Mouse (Mus musculus): ENCODE results near the gene Uvssa.

The Uvssa gene

GRCm38 (mm10) chr5:33372331-33373038 lies 5.9 kb upstream of the Uvssa start:
- peak; percentile 31 for DNase-seq

GRCm38 (mm10) chr5:33377176-33377575 lies 1.2 kb upstream of the Uvssa start:
- DNase-seq = no peak

GRCm38 (mm10) chr5:33377801-33378301 lies 498 bp upstream of the Uvssa start:
- DNase-seq = peak; percentile 44

GRCm38 (mm10) chr5:33387550-33387949 lies 9.2 kb downstream of the Uvssa start:
- peak; percentile 13 for DNase-seq

GRCm38 (mm10) chr5:33393803-33394202 lies 15.5 kb downstream of the Uvssa start:
- peak; percentile 58 for DNase-seq

GRCm38 (mm10) chr5:33395693-33396092 lies 17.3 kb downstream of the Uvssa start:
- no peak for DNase-seq

GRCm38 (mm10) chr5:33396828-33397227 lies 18.5 kb downstream of the Uvssa start:
- no peak for DNase-seq

GRCm38 (mm10) chr5:33400819-33401218 lies 22.5 kb downstream of the Uvssa start:
- no peak for DNase-seq

- no peak for DNase-seq
Measured at GRCm38 (mm10) chr5:33420313-33420712, 42.0 kb downstream of the Uvssa start.

- DNase-seq = no peak
Measured at GRCm38 (mm10) chr5:33427461-33427860, 49.1 kb downstream of the Uvssa start.

- DNase-seq = no peak
Measured at GRCm38 (mm10) chr5:33430106-33430505, 51.8 kb downstream of the Uvssa start.

- DNase-seq = peak; percentile 20
Measured at GRCm38 (mm10) chr5:33430511-33431172, 52.3 kb downstream of the Uvssa start.

- no peak for DNase-seq
Measured at GRCm38 (mm10) chr5:33431173-33432005, 53.0 kb downstream of the Uvssa start.

GRCm38 (mm10) chr5:33432057-33432935 lies 53.9 kb downstream of the Uvssa start:
- no peak for DNase-seq

- no peak for DNase-seq
Measured at GRCm38 (mm10) chr5:33433201-33434138, 55.1 kb downstream of the Uvssa start, which contains the start of gene Nkx1-1. Gene Nkx1-1, minus strand, starts transcription at chr5:33433976.

- DNase-seq = no peak
Measured at GRCm38 (mm10) chr5:33434141-33434780, 55.9 kb downstream of the Uvssa start.

GRCm38 (mm10) chr5:33435151-33435550 lies 56.8 kb downstream of the Uvssa start:
- DNase-seq = no peak

- DNase-seq = no peak
Measured at GRCm38 (mm10) chr5:33435941-33436340, 57.6 kb downstream of the Uvssa start.

- DNase-seq = no peak
Measured at GRCm38 (mm10) chr5:33438214-33438613, 59.9 kb downstream of the Uvssa start.

- DNase-seq = peak; percentile 51
Measured at GRCm38 (mm10) chr5:33442927-33443710, 64.8 kb downstream of the Uvssa start.
